Mouse (Mus musculus) granulocyte monocyte progenitor cell, adult 5-6 weeks (primary cell): ENCODE measurements around the gene Gpatch2l. TPM values are rescaled to one million over a fixed set of nuclear protein-coding genes. Genes with fewer than 3 reads are reported as not detected.

Experiments
- ATAC-seq: replicated peaks from 2 replicates; pipeline ENCODE4 v1.8.0; 2016; ENCODE audit warnings: mild to moderate bottlenecking, moderate TSS enrichment, inconsistent platforms; ENCODE audit not compliant: poor library complexity, severe bottlenecking
- total RNA-seq, 2 experiments: library from RNA; stranded (forward) in 1 of 2; stranded (reverse) in 1 of 2; fragments of 200-712, 200-1000 nt in 1 of 2; fragments of >200 nt in 1 of 2; fragmentation: Nextera tagmentation in 1 of 2; gene quantifications; 2 replicates each; pipeline ENCODE4 v1.2.3; 2014 to 2017

The Gpatch2l gene
- total RNA-seq (2014; fragmentation: Nextera tagmentation) (17.0 and 29.2 TPM in 2 replicates), total RNA-seq (2017) (22.0 and 23.3 TPM in 2 replicates)

- ATAC-seq = peak; percentile 95
Measured at GRCm38 (mm10) chr12:86241604-86242536, at the start of gene Gpatch2l. Gpatch2l (plus strand) TSS chr12:86241858.

GRCm38 (mm10) chr12:86192036-86192449 lies 49.6 kb upstream of the Gpatch2l start:
- ATAC-seq = no peak

GRCm38 (mm10) chr12:86196944-86197343 lies 44.7 kb upstream of the Gpatch2l start:
- ATAC-seq = no peak

GRCm38 (mm10) chr12:86203443-86204057 lies 38.1 kb upstream of the Gpatch2l start:
- ATAC-seq = no peak

- ATAC-seq = no peak
Measured at GRCm38 (mm10) chr12:86211099-86211520, 30.5 kb upstream of the Gpatch2l start.

- ATAC-seq = peak; percentile 62
Measured at GRCm38 (mm10) chr12:86212693-86213470, 28.8 kb upstream of the Gpatch2l start.

- no peak for ATAC-seq
Measured at GRCm38 (mm10) chr12:86214201-86214600, 27.5 kb upstream of the Gpatch2l start.

GRCm38 (mm10) chr12:86216687-86217421 lies 24.8 kb upstream of the Gpatch2l start:
- ATAC-seq = no peak

GRCm38 (mm10) chr12:86220200-86221021 lies 21.2 kb upstream of the Gpatch2l start:
- ATAC-seq = no peak

GRCm38 (mm10) chr12:86221074-86221703 lies 20.5 kb upstream of the Gpatch2l start:
- no peak for ATAC-seq

GRCm38 (mm10) chr12:86234295-86234694 lies 7.4 kb upstream of the Gpatch2l start:
- ATAC-seq = no peak

- no peak for ATAC-seq
Measured at GRCm38 (mm10) chr12:86238736-86239135, 2.9 kb upstream of the Gpatch2l start.

GRCm38 (mm10) chr12:86242563-86242962 lies 905 bp downstream of the Gpatch2l start:
- ATAC-seq = peak; percentile 69

- no peak for ATAC-seq
Measured at GRCm38 (mm10) chr12:86243936-86244335, 2.3 kb downstream of the Gpatch2l start.

- ATAC-seq = no peak
Measured at GRCm38 (mm10) chr12:86250183-86250582, 8.5 kb downstream of the Gpatch2l start.

GRCm38 (mm10) chr12:86254910-86255309 lies 13.3 kb downstream of the Gpatch2l start:
- no peak for ATAC-seq

GRCm38 (mm10) chr12:86271626-86272025 lies 30.0 kb downstream of the Gpatch2l start:
- no peak for ATAC-seq

GRCm38 (mm10) chr12:86274246-86274645 lies 32.6 kb downstream of the Gpatch2l start:
- no peak for ATAC-seq

- no peak for ATAC-seq
Measured at GRCm38 (mm10) chr12:86275731-86276130, 34.1 kb downstream of the Gpatch2l start.
